In genomic region chr8:9180686-9181315, GRCm38 (mm10) we compare ENCODE assay signal across 27 mouse cellular contexts.
DNase-seq lines count a peak whose midpoint lies in the region; ATAC-seq lines count a peak whose summit lies in the region.
"Had no signal": no experiment of that assay in that cellular context is flagged by ENCODE, and none has a peak within 500 bp of the region (broad histone marks: within the 10 kb centered on the region; RNA-seq: fewer than 3 reads in every experiment).

No protein-coding gene starts in this region.

- H3K27me3 ChIP-seq in kidney, embryonic 15.5 days, result 0 out of 2 replicates have a peak, but pooled peaks cover 2% of the 10 kb centered on the region
- H3K27me3 ChIP-seq: forebrain, embryonic 13.5 days; liver, embryonic 13.5 days; stomach, embryonic 15.5 days had no signal

- H3K27ac ChIP-seq in kidney, embryonic 15.5 days, result no peak overlapping the region
- H3K27ac ChIP-seq: forebrain, embryonic 13.5 days; hindbrain, embryonic 14.5 days; limb, embryonic 10.5 days; limb, embryonic 15.5 days; liver, embryonic 13.5 days; macrophage; stomach, embryonic 15.5 days had no signal

- H3K9ac ChIP-seq in kidney, embryonic 15.5 days, result no peak overlapping the region
- H3K9ac ChIP-seq: forebrain, embryonic 13.5 days; heart, embryonic 12.5 days; hindbrain, embryonic 14.5 days; limb, embryonic 15.5 days; liver, embryonic 13.5 days; stomach, embryonic 15.5 days had no signal

- DNase-seq in kidney, adult 8-10 months, result no peak
- DNase-seq in adrenal gland, adult 2 months, result peak; percentile 48
- peak; percentile 17 for DNase-seq in adrenal gland, adult 8-10 months
- DNase-seq in mesoderm, embryonic 11.5 days (ENCODE audit: low read depth, low spot score), result peak; percentile 37
- no peak for DNase-seq in cerebellum, adult 11-12 months
- no peak for DNase-seq in thymus, postnatal 25 days
- DNase-seq: B cell, adult 2 months; cerebellum, adult 9-10 months; cerebellum, postnatal 36 days; gastrocnemius, postnatal 10 days; kidney, adult 11 months; kidney, postnatal 4 days; layer of hippocampus, postnatal 36 days; liver, embryonic 13.5 days; lung, adult 18-20 months; midbrain, embryonic 14.5 days; right cerebral cortex, postnatal 25 days had no signal

- H3K4me1 ChIP-seq in kidney, embryonic 15.5 days, result peaks cover 10% of the 10 kb centered on the region; the same call in 1 of the 2 replicates
- H3K4me1 ChIP-seq: heart, embryonic 12.5 days; limb, embryonic 15.5 days; liver, embryonic 13.5 days had no signal

- 22% methylated on average over 17 of the region's 17 CpGs for WGBS in kidney, embryonic 15.5 days

- H3K36me3 ChIP-seq in kidney, embryonic 15.5 days, result no peaks in the 10 kb centered on the region
- H3K36me3 ChIP-seq: heart, embryonic 12.5 days; limb, embryonic 10.5 days; limb, embryonic 15.5 days; liver, embryonic 13.5 days; stomach, embryonic 15.5 days had no signal

- H3K9me3 ChIP-seq in kidney, embryonic 15.5 days (replicated peaks), result no peaks in the 10 kb centered on the region
- H3K9me3 ChIP-seq: forebrain, embryonic 13.5 days; heart, embryonic 12.5 days; limb, embryonic 10.5 days; limb, embryonic 15.5 days; liver, embryonic 13.5 days; stomach, embryonic 15.5 days had no signal

- H3K4me3 ChIP-seq in kidney, embryonic 15.5 days (replicated peaks), result no peak overlapping the region
- H3K4me3 ChIP-seq: forebrain, embryonic 13.5 days; heart, embryonic 12.5 days; limb, embryonic 10.5 days; limb, embryonic 15.5 days; liver, embryonic 13.5 days; stomach, embryonic 15.5 days had no signal

- ATAC-seq in kidney, embryonic 15.5 days (replicated peaks; ENCODE audit: low FRiP score), result peak; percentile 83
- ATAC-seq: forebrain, embryonic 13.5 days; inflammation-experienced regulatory T-cells, adult 6 months; lung, postnatal 0 days had no signal

- H3K4me2 ChIP-seq in kidney, embryonic 15.5 days, result peak overlapping the region; percentile 7; the same call in 1 of the 2 replicates
- H3K4me2 ChIP-seq: forebrain, embryonic 13.5 days; heart, embryonic 12.5 days; hindbrain, embryonic 14.5 days; limb, embryonic 15.5 days; liver, embryonic 13.5 days; stomach, embryonic 15.5 days had no signal

Comparison
In these comparisons a context has a peak if more than half of its experiments do, and no peak if none do; other contexts are left out.
1. DNase-seq: peak in adrenal gland, adult 2 months (single experiment), adrenal gland, adult 8-10 months (single experiment) and mesoderm, embryonic 11.5 days (single experiment); none in kidney, adult 8-10 months (0 of 2), cerebellum, adult 11-12 months (single experiment) and thymus, postnatal 25 days (single experiment).